Mouse (Mus musculus): ENCODE measurements at regions not wholly inside any gene's neighbourhood (a gene's known extent, or its start where the extent isn't known, plus 50 kb on each side); places are given as distances from the start of the nearest gene placed in this dataset.

- no peak for DNase-seq
Observed at GRCm38 (mm10) chr7:74877466-74877865, 322.9 kb upstream of the Slco3a1 start.

GRCm38 (mm10) chr7:74876667-74877066 is 322.1 kb upstream of the Slco3a1 start:
- no peak for DNase-seq

DNA sequence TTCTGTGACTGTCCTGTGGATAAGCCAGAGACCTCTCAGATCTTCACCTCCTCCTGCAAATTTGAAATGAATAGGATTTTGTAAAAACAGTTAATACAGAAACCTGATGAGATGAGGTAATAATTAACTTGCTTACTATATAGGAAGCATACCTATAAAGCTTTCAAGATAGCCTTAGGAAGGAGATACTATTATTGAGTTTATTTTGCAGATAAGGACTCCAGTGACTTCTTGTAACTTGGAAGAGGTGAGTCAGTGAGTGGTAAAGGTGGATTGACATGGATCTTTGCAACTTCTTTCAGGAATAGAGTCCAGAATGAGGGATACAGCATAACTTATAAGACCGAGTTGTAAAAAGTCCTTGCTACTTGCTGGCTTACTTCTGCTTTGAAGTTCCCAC is 315.7 kb upstream of the Slco3a1 start:
- no peak for DNase-seq

DNA sequence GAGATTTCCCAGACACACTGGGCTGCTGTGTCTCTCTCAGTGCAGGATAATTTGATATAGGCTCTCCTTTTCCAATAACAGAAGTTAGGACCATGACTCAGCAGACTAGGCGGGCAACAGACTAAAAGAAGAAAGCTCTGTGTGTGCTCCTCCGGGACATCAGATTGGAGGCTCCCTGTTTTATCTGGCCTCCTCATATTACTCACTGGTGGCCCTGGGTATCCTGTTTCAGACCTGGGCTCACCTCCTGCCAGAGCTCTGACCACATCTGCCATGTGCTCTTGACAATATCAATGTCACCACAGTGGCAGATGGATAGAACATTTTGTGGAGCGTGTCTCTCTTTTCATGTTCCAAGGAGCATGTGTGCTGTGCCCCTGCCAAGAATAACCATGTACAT is 308.1 kb upstream of the Slco3a1 start:
- DNase-seq: no peak

DNA sequence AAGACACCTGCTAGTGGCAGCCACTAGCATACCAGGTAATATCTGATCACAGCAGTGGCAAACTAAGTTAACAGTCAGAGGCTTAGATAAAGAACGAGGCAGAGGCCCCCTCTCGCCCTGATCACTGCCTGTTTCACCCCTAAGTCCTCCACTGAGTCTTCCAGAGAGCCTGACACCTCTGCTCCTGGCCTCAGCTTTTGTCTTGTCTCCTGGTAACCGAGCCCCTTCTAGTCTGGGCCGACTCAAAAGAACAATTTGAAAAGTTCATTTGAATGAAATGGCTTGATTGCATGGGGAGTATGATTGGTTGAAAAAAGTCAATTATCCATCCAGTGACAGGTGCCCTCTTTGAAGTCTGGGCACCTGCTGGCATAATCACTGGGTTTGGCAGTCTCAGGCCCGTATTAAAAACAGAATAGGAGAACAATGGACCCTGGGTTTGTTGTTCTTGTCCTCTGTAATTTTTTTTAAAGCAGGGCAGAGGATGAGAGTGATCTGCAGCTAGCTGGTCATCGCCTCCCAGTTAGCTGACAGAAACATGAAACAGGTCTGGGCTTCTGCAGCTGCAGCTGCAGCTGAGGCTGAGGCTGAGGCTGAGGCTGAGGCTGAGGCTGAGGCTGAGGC is 289.8 kb upstream of the Slco3a1 start:
- DNase-seq: no peak

GRCm38 (mm10) chr7:74823286-74823685 is 268.7 kb upstream of the Slco3a1 start:
- no peak for DNase-seq

- no peak for DNase-seq
Observed at GRCm38 (mm10) chr7:74793241-74793640, 238.7 kb upstream of the Slco3a1 start.

GRCm38 (mm10) chr7:74788696-74789095 is 234.1 kb upstream of the Slco3a1 start:
- no peak for DNase-seq

GRCm38 (mm10) chr7:74771435-74772406 is 217.1 kb upstream of the Slco3a1 start:
- no peak for DNase-seq

DNA sequence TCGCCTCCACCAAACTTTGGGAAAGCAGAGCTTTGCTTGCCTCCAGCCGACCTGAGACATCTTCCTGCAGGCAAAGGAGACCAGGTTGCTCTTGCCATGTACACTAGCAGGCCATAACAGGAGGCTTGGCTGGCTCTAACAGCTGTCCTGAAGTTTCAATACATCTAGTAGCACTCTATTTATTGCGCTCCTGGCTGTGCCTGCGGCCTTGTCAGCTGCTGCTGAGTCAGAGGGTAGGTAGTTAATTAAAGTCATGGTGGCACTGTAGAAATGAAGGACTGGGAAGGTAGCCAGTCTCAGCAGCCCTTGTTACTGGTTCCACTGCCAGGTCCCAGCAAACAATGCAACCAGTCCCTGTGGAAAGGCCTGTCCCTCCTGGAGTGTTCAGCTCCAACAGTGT is 212.0 kb upstream of the Slco3a1 start:
- no peak for DNase-seq

DNA sequence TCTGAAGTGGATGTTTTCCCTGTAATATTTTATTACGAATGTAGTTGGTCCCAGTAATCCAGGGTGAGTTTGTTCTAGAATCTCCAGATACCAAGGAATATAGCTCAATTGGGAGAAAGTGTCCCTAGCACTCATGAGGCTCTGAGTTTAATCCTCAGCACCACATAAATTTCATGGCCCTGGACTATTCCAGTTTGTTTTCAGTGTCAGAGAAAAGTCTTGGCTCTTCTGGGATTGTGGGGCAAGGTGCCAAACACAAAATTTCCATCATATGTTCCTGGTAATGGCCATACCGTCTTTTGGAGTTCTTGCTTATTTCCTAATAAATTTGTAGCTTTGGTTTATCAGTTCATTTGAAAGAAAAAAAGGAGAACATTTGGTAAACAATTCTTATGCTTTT is 202.9 kb upstream of the Slco3a1 start:
- no peak for DNase-seq

DNA sequence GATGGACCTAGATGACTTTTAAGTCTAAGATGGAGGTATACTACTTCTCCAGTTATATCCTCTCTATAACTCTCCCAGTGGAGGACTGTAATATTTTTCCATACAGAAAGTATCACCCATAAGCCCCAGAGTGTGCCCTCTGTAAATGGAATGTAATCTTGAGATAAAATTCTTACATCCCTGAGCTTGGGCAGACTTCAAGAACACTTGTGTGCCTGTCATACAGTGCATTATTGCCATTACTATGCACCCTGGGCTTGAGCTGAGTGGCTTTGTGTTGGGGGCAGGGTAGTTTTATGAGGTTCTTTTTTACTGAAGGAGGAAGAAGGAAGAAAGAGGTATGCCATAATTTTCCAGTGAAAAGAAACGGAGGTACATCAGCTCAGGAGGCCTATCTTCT is 193.1 kb upstream of the Slco3a1 start:
- DNase-seq: no peak

GRCm38 (mm10) chr7:74734941-74735340 is 180.4 kb upstream of the Slco3a1 start:
- DNase-seq: no peak

- DNase-seq: no peak
Observed at GRCm38 (mm10) chr7:74726324-74726991, 171.9 kb upstream of the Slco3a1 start.

GRCm38 (mm10) chr7:74719321-74719720 is 164.7 kb upstream of the Slco3a1 start:
- DNase-seq: no peak

GRCm38 (mm10) chr7:74709993-74710581 is 155.5 kb upstream of the Slco3a1 start:
- DNase-seq: no peak

DNA sequence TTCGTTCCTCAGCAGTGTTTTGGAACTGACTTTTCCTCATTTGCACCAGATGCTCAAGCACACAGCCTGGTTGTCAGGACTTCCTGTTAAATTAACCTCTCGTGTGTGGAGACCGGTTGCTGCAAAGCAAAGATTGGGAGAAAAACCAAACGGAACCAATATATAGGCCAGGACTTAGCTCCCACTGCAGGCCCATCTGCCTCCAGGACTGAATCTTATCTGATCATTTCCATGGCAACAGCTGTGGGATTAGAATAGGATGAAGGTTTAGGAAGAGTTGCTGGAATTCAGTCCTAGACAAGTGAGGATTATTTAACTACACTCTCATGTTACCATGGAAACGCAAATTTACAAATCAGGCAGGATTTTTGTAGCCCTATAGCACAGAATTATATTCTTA is 154.4 kb upstream of the Slco3a1 start:
- DNase-seq: peak; percentile 13

GRCm38 (mm10) chr7:74703533-74703932 is 149.0 kb upstream of the Slco3a1 start:
- DNase-seq: no peak

DNA sequence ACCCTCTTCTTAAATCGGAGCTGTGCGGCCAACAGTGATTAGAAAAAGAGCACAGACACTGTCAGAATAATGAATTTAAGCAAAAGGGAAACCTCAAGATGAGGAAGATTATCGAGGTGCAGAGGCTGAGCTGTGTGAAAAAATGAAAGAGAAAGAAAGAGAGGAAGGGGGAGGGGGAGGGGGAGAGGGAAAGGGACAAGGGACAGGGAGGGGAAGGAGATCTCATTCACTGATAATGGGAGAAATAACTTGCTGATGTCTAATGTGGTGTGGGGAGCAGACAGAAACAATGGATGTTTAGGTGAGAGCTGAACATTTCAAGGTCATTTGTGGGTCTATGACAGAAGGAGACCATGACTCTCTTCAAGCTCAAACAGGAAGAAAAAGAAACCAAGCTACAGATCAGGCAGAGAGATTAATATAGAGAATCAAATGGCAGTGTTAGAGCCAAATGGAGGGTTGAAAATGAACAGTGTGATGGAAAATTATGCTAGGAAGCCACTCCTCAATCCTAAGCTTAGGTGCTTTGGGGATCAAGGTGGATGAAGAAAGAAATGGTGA is 143.3 kb upstream of the Slco3a1 start:
- DNase-seq: no peak

DNA sequence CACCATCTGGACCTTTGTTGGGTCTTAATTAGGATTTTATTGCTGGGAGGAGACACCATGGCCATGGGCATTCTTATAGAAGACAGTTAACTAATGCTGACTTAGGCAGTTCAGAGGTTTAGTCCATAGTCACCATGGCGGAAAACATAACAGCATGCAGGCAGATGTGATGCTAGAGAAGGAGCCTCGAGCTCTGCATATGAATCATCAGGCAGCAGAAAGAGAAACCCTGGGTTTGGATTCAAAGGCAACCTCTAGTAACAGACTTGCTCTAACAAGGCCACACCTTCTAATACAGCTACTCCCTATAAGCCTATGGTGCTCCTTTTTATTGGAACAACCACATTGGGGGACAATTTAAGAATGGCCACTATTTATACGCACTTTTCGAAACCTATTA is 141.7 kb upstream of the Slco3a1 start:
- no peak for DNase-seq

GRCm38 (mm10) chr7:74693049-74693448 is 138.5 kb upstream of the Slco3a1 start:
- no peak for DNase-seq

- DNase-seq: no peak
Observed at GRCm38 (mm10) chr7:74690706-74691105, 136.1 kb upstream of the Slco3a1 start.

- DNase-seq: no peak
Observed at GRCm38 (mm10) chr7:74688116-74688702, 133.6 kb upstream of the Slco3a1 start.
